Mouse (Mus musculus): ENCODE data around the gene Plxna3.

Plxna3 gene

DNA sequence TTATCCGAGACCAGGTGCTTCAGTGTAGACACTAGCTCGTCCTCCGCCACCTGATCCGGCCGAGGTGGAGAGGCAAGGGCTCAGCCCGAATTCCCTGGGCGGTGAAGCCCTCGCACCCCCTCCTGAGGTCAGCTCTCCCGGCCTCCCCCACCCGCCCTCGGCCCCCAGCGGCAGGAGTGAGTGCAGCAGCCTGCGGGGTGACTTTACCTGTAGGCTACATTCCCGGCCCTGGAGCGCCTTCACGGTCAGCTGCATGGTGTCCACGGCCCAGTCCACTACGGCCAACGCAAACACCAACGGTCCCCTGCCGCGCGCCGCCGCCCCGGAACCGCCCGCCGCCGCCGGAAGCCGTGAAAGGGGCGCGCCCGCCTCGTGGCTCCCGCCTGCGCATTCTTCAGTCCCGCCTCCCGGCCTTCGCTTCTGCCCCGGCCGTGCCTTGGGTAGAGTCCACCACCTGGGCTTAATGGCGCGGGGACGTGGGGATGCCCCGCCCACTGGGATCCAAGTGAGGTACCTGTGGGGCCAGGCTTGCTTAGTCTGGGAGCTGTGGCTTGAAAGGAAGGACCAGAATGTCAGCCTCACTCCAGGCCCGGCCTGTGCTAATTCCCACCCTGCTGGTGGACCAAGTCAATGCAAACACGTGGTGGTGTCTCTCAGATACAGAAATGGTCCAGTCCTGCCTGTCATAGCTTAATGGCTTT lies 39.5 kb downstream of the Plxna3 start:
- peak; percentile 76 for DNase-seq (ENCODE audit: low spot score)

DNA sequence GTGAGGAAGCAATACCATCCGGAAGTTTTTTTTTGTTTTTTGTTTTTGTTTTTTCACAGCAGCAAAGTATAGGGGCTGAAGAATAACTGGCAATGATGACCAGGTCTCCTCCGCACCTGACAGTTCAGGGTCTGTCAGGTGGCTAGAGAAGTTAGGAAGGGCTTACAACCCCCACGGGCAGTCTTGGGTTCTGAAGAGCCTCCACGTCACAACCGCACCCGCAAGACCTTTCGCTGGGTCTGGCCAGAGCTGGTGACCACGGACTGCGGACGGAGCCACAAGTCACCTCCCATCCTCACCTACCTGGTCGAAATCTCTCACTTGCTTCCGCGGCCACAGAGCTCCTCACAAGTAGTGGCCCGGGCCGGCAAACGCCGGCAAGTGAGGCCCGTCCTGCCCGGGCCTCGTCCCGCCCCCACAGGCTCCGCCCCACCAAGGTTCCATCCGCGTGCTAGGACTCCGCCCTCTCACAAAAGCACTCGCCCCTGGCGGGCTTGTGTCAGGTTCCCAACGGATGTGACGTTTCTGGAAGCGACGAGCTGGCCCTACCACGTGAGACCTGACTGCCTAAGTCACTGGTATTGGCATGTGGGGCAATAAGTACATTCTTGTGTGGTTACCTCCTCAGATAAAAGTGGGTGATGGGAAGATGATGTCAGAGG lies 44.2 kb downstream of the Plxna3 start, which contains the start of the genes Ubl4a and Slc10a3:
Gene Ubl4a (minus strand): TSS at position 331 of the 662 bp plus-strand sequence.
Gene Slc10a3 (minus strand): TSS at position 462 of the 662 bp plus-strand sequence.
- DNase-seq (ENCODE audit: low spot score): peak; percentile 86

DNA sequence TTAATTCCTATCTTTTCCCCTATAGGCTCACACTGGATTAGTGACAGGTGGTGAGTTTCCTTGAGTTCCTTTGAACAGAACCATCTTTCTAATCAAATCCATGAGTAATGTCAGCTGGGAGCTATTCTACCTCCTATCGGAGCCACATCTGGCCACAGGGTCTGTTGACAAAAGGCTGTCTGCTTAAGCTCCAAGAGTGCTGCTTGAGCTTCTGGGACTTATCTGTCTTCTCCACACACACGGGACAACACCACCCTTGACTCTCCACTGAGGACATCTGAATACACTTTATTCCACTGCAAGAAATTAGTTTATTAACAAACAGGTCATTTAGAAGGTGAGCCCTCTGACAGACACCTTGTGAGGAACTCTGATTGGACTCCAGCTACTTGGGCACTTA lies 55.6 kb downstream of the Plxna3 start:
- DNase-seq (ENCODE audit: low spot score): no peak

DNA sequence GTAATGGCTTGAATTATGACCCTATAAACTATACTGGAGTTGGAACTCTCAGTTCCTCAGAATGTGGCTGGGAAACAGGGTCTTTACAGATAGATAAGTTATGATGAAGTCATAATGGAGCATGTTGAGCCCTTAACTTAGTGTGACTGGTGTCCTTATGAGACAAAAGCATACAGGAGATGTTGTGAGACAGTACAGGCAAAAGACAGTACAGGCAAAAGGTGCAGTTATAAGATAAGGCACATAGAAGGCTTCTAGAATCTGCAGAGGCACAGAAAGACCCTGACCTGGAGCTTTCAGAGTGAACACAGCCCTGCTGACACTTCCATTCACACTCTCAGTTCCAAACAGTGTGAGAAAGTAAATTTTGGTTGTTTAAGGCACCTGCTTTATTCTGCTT lies 59.3 kb downstream of the Plxna3 start:
- no peak for DNase-seq (ENCODE audit: low spot score)

DNA sequence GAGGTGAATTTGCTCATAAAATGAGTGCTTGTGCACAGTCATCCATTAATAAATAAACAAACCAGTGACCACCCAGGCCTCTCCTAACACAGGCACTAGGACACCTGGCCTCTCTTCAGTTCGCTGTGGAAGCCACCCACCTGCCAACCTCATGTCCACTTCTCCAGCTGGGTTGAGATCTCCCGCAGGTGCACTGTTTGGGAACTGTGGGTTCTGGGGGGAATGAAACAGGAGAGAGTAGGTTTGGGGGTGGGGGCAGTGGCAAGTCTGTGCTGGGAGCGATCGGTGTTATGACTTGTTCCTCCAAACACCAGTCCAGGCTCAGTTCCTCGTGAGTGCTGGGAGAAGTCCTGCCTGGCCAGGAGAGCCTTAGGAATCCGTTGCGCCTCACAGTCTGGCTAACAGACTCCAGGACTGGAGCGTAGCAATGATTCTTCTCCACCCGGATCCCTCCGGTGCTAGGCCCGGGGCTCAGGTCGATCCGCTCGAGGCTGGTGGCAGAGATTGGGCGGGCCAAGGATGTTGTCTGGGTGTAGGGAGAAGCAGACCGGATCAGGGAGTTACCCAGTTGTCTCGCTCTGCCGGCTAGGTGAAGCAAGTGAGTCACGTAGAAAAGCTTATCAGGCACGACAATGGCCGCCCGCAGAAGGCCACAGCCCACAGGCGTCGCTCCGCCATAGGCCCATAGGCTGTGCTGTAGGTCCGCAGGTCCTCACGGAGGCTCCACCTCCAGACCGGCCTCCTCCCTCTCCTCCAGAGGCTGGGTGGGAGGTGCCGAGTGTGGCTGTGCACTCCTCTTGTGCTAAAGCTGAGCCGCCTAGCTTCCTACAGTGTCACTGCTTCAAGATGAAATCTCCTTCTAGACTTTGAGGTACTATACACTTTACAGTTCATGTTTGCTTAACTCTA lies 63.9 kb downstream of the Plxna3 start, which contains the start of the genes Fam3a and Ikbkg:
Gene Fam3a (minus strand): TSS at position 738 of the 909 bp plus-strand sequence.
Gene Ikbkg (plus strand): TSS at position 756 of the 909 bp plus-strand sequence.
- peak; percentile 79 for DNase-seq (ENCODE audit: low spot score)

All from ovary, postnatal 36 days (tissue).